Mouse (Mus musculus) cerebellum, adult 11-12 months (tissue): ENCODE data around the gene Fibcd1.

Source experiments
- DNase-seq: peaks from one replicate; pipeline ENCODE4 v3.0.0; 2022

Gene Fibcd1

DNA sequence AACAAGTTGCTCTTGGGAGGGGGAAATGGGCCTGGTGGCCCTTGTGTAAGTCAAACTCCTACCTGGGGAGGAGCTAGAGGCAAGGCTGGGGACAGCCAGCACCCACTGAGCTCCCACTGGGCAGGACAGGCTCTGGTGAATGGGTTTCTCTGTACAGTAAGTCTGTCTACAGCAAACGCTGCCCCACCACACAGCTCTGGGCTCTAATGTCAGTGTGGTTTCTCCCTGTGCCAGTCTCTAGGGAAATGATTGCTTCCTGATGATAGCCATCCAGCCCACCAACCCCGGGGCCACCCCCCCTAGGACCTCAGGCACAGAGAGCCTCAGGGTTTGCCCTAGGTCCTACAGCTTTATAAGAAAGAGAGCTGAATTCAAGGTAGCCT, 36.5 kb downstream of the Fibcd1 start:
- no peak for DNase-seq

DNA sequence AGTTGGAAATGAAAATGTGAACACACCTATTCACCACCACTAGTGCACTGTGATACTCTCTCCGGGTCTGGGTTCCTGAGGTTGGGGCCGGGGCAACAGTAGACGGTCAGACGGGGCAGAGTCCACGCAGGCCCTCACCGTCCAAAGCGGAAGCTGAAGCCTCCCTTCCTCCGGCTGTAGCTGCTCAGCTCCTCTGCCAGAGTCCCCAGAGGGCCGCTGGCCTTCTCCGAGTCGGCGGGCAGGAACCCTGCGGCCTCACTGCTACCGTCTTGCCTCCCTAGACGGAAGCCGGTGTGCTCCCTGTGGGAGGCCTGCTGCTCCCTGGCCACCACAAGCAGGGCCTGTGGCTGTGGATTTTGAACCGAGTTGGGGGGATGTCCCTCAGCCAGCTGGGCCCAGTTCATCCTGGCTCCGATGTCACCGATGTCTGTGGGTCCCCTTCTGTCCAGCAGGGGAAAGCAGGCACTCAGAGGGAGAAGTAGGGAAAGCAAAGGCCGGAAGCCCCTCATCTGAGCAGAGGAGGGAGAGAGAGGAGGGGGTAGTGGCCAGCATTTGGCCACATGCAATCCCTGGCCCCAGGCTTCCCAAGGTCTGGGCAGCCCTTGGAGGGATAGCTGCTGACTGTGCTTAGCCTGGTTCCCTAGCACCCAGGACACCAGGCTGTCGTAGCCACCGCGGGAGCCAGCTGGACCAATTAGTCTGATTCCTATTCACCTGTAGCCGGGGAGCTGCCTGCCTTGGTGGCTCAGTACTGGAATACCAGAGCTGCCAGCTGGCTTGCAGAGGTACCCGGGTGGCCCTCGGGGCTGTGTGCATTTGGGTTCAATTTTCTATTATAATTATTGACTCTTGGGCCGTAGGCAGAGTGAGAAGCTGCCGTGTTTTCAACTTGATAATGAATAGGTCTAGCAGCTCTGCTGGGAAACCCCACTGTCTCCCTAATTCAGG, 37.1 kb downstream of the Fibcd1 start:
- no peak for DNase-seq

DNA sequence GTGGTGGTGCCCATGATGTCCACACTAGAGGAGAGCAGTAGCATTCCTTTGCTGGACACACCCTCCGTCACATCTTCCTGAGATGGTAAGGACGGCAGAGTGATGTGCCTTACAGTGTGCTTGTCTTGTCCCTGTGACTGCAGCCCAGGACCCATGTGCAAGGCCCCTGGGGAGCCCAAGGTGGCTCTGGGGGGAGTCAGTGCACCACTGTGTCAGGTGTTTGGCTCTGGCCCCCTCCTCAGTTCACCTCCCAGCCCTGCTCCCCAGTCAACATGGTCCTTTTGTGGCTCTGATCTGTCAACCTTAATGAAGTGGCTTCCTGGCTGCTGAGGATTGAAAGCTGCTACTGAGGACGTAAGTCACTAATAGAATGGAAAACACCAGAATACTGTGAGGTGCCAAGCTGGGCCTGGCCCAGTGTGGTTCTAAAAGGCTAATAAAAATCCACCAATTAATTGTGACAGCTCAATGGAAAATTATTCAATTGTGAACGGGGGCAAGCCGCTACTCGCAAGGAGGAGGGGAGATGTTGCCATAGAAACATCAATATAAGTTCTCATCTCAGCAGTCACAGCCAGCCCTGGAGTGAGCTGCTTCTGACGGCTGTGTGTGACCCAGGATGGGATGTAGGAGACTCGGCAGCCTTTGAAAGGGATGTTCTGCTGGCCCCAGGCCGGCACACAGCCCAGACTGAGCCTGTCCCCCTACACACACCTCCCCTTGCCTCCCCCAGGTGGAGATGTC, 39.0 kb downstream of the Fibcd1 start:
- no peak for DNase-seq

DNA sequence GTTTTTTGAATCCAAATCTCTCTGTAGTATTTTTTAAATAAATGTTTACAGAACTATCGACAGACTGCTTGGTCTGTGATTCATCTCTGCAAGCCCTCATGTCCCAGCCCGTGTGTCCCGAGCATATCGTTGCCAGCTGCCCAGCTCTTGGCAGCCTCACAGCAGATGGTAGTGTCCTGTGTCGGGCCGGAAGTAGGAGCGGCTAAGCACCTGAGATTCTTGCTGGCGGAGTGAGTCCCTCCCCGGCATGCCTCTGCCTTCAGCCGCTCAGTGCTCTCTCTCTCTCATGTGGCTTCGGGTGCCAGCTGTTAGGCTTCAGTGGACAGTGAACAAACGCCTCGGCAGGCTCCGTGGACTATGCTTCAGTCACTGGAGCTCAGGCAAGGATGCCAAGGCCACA, 42.3 kb downstream of the Fibcd1 start:
- DNase-seq, result peak; percentile 67

DNA sequence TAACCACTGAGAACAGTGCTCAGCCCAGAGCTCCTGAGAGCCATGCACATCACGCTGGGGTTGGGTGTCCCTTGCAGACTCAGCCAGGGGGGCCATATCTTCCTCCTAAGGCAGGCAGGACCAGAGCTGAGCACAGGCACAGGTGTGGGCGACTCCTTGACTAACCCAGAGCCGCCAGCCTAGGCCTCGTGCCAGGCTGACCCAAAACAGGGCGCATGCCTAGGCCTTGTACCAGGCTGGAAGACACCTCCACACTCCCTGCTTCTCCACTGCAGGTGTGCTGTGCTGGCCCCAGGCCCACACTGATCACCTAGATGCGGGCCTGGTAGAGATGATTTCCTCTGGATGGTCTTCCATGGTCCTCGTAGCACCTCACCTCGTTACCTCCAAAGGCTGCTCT, 43.0 kb downstream of the Fibcd1 start:
- peak; percentile 54 for DNase-seq

DNA sequence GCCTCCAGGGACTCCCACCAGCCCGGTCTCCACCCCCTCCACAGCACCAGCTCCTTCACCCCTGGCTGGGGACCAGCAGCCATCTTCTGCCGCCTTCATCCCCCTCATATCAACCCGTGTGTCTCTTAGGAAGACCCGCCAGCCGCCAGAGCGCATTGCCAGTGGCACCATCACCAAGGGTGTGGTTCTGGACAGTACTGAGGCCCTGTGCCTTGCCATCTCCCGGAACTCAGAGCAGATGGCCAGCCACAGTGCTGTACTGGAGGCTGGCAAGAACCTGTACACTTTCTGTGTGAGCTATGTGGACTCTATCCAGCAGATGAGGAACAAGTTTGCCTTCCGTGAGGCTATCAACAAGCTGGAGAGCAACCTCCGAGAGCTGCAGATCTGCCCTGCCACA, 44.4 kb downstream of the Fibcd1 start:
- peak; percentile 77 for DNase-seq

DNA sequence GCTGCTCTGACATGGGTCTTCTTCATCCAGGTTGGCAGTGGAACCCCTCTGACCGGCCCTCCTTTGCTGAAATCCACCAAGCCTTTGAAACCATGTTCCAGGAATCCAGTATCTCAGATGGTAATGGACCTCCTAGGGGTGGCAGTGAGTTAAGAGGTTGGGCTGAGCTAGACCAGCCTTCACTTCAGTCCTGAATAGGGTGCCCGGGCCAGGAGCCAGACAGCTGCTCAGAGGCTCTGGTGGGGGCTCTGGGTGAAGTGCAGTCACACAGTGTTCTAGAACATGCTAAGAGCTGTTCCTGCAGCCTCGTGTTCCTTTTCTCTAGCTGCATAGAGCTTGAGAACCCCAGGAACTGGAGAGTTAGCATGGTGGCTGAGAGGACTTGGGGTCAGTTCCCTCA, 48.9 kb downstream of the Fibcd1 start:
- DNase-seq, result no peak

DNA sequence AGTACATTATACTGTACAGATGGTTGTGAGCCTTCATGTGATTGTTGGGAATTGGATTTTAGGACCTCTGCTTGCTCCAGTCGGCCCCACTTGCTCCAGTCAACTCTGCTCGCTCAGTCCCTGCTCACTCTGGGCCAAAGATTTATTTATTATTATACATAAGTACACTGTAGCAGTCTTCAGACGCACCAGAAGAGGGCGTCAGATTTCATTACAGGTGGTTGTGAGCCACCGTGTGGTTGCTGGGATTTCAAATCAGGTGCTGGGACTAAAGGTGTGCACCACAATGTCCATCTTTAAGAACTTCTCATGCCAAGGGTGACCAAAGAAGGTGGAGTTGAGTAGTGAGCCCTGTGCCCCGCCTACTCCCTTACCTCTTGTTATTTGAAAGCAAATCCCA, 53.2 kb downstream of the Fibcd1 start:
- no peak for DNase-seq

DNA sequence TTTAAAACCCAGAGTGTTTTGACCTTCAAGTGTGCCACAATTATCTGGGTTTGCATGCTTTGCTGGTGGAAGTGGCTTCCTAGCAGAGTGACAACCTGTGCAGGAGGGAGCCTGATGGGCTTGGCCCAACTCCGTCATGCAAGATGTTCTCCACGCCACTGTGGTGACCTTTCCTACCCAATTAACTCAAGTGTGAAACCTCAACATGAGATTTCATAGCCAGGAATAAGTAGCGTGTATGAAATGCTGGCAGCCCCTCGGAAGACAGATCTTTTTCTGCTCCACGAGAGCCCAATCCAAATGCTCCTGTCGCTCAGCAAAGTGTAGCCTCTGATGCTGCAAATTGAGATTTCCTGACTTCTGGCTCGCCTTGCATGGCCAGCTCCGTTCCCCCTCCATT, 54.5 kb downstream of the Fibcd1 start:
- no peak for DNase-seq

DNA sequence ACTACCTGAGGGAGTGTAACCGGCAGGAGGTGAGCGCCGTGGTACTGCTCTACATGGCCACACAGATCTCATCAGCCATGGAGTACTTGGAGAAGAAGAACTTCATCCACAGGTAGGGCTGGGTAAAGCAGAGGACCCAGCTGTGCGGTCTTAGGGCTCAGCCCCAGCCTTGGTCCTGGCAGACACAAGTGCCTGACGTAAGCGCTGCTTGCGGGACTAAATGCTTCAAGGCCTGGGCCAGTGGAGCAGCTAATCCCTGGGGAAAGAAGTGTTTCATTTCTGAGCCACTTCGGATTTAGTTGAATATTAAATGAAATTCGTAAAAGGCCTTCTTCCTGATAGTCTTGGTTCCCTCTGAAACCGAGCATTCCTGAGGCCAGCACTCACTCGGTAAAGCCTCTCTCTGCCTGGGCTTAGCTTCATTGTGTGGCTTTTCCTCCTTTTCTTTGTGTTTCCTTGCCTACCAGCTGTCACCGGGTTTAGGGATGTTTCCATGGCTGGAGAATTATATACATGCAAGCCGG, 55.0 kb downstream of the Fibcd1 start:
- DNase-seq, result no peak

DNA sequence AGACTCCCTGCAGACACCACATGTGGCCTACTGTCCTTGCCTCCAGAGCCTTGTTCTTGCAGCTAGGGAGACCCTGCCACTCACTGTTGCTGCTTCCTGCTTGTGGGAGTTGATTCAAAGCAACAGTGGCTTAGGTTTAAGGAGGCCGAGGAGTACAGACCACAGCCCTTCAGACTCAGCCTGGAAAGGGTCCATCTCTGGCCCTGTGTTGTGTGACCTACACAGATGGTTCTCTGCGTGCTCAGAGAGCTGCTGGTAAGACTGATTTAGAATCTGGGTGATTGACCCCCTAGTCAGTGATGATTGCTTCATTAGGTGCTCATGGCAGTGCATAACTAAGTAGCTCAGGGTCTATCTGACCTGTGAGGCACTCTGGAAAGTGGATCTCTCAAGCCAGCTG, 56.6 kb downstream of the Fibcd1 start:
- DNase-seq, result no peak

DNA sequence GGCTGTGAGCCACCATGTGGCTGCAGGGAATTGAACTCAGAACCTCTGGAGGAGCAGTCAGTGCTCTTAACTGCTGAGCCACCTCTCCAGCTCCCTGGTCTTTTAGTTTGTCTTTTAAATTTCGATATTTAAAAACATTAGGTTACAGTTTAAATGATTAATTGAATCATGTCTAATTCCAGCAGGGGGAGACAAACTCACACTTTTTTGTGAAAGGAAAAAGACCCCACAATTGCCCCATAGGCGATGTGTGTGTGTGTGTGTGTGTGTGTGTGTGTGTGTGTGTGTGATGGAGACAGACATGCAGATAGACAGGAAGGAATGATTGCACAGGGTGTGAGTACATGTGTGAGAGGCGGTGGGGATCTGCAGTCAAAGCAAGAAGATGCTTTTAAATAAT, 57.6 kb downstream of the Fibcd1 start:
- no peak for DNase-seq

DNA sequence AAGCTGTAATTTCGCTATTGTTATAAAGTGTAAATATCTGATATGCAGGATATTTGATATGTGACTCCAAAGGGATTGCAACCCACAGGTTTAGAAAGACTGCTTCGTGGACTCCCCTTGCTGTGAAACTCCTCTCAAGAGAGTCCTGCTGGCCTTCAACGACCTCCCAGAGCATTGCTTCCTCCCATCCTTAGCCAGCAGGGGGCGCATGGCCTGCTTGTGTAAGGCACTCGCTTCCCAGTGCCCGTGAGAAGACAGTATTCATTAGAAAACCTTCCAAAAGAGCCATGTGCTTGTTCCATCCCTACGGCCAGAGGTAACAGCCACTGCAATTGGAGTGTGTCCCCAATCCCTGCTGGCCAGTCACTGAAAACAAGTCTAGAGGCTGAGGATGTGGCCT, 58.8 kb downstream of the Fibcd1 start:
- DNase-seq, result peak; percentile 62

DNA sequence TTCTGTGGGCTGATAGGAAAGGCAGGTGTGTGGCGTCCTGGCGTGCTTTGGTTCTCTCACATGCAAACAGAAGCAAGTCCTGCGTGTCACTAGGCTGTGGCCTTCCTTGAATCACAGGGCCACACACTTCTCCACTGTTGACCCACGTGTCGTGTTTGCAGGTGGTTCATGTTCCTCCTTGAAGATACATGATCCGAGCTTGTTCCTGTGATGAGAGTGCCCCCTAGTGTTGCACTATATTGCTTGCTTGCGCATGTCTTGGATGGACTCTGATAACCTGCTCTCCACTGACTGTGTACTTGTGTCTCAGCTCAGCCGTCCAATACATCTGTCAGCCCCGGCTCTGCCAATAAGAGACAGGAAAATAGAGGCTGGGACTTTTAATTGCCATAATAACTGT, 60.7 kb downstream of the Fibcd1 start:
- peak; percentile 70 for DNase-seq

DNA sequence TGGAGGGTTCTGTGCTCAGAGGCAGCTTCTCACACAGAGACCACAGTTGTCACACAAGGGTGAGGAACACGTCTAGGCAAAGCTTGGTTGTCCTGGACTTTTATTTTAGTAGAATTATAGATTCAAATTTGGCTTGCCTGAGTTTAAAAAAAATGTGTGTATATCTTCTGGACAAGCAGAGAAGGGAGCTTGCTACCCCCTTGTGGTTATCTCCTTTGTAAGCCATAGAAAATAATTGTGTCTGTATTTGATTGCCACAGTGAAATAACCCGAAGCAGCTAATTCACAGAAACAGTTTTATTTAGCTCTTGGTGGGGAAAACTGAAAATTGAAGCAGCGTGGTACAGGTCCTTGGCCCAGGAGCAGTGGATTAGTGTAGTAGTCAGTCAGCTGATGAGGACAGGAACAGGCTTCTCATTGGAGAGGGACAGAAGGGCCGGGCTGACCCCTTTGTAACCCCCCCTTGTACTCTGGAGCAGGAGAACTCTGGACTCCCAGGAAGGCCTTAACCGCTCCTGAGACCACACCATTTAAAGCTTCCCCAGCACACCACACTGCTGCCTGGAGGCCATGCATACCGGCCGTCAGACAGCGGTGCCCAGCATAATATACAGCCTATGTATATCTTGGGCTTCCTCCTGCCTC, 62.7 kb downstream of the Fibcd1 start:
- no peak for DNase-seq

DNA sequence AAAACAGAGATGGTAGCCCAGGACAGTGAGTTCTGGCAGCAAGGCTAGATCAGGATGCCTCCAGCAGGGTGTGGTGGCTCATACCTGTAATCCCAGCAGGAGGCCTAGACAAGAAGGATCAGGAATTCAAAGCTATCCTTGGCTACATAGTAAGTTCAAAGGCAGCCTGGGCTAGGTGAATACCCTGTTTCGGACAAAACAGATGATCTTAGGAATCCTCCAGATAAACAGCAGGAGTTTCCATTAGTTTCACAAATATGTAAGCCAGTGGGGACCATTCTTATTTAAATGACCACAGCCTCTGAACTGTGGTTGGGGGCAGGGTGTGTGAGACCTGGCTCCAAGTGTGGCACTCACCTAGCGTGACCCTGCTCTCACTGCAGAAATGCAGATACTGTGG, 66.5 kb downstream of the Fibcd1 start:
- DNase-seq, result no peak

DNA sequence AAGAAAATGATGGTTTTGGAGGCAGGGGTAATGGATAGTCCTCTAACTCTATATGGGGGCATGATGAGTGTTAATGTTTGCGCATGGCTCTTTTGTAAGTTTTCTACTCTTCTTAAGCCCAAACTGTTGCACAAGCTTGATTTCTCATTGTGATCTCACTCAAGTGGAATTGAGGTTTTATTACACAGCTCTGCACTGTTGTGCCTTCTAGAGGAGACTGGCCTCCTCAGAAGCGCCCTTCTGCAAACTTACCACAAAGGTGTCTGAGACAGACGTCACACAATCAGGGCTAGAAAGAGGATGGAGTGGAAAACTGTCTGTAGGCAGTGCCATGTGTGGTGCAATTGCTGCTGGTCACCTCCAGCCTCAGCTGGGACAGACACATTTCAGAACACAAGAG, 69.3 kb downstream of the Fibcd1 start:
- DNase-seq, result no peak

DNA sequence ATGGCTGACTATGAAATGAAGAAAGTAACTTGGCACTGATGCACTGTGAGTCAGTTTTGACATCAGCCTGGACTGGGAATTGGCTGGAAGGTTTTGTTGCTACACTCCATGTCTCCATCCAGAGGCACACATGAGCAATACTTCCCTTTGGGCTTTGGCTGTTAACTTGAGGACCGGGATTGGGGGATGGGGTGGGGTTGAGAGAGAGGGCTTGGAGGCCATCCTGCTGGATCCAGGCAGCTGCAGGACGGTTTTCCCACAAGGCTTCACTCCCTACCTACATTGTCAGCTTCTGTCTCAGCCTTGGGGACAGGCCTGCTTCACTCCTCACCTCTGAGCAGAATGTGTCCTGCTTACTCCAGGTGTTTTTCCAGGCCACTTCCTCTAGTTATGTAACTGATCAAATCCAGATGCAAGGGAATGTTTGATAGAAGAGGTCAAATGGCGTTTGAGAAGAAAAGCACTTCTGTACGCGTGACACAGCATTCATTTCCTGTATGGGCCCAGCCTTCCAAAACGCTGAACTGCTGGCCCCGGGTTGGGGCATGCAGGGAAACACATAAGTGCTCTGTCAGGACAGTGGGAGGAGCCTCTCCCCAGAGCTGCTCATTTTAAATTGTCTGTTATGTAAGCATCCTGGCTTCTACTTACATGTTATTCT, 74.9 kb downstream of the Fibcd1 start:
- no peak for DNase-seq

DNA sequence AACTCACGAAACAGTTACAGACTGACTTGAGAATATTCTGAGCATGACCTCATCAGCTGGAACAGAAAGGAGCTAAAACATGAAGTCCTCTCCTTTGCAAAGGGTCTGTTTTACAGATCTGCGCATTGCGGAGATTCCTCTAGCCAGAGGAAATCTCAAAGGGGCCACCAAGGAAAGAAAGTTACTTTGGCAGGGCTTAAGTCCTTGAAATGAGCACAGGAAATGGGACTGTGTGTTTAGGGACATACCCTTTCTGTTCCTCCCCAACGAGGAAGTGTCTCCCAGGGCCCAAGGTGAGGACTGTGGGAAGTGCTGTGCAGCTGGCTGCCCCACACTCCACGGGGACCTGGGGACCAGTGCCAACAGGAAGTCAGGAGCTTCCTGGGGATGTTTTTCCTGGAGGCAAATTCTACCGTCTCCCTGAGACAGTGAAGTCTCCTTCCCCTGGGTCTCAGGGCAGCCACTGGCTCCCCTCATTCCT, 76.1 kb downstream of the Fibcd1 start:
- no peak for DNase-seq

DNA sequence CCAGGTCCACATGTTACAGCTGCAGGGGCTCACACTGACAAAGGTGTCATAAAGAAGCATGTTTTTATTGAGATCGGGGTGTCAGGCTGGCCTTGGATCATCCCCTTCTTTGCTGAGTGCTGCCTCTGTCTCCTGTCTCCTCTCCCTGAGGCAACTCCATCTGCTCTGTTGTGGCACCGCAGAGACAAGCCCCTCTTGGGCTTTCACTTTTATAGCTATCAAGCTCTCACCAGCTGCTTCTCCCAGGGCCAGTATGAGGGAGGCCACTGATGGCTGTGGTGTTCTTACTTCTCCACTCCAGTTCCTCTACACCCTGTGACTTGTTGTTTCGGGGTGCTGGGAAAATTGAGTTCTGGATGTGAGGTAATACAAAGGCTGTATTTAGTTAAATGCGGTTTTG, 76.7 kb downstream of the Fibcd1 start:
- DNase-seq, result no peak

DNA sequence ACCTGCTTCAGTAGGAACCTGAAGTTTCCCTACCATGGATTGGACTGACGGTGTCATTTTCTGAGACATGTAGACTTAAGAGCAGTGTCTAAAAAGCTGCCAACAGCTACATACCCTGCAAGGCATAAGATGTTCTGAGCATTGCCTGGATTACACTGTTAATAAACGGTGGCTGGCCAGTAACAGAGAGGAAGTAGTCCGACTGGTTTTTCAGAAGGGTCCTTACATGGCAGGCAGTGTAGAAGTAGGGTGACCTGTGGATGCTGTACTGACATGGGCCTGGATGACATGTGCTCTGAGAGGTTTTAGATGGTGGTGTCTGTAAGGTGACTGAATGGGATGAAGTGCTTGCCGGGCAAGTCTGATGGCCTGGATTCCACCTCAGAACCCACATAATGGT, 78.0 kb downstream of the Fibcd1 start:
- no peak for DNase-seq

DNA sequence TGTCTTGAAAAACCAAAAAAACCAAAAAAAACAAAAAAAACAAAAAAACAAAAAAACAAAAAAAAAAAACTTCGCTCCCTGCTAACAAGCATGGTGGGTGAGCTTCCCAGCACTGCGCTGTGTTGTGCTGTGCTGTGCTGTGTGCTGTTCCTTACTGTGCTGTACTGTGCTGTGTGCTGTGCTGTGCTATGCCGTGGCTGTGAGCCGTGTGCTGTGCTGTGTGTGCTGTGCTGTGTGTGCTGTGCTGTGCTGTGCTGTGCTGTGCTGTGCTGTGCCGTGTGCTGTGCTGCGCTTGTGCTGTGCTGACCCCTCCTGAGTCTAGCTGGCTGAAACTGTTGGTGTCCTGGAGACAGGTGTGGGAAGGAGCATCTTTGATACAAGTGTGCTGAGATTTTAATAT, 78.7 kb downstream of the Fibcd1 start:
- DNase-seq, result no peak
